Mouse (Mus musculus): ENCODE data around the gene Ccz1. TPM values are rescaled to one million over a fixed set of nuclear protein-coding genes. Genes with fewer than 3 reads are reported as not detected.

Gene Ccz1
- polyA plus RNA-seq, 3 experiments from 2014 or later, result 30.1 to 45.3 (median 40.4) TPM

Other genes starting within 250 kb of the Ccz1 start
- gene Eif2ak1, start 197.1 kb downstream of the Ccz1 start, polyA plus RNA-seq (2017; shearing (Covaris generic)), result 10 to 100 TPM; 19.9 to 24.6 (median 23.2) TPM
- gene Ankrd61, start 117.2 kb downstream of the Ccz1 start, polyA plus RNA-seq (2017; shearing (Covaris generic)), result 1 to 10 TPM in 2 of 3 experiments, under 1 TPM in 1; 0.55 to 2.3 (median 1.2) TPM
- gene Aimp2, start 105.0 kb downstream of the Ccz1 start, polyA plus RNA-seq (2017; shearing (Covaris generic)), result 10 to 100 TPM; 43.2 to 50.1 (median 47.5) TPM
- gene Pms2, start 104.9 kb downstream of the Ccz1 start, polyA plus RNA-seq (2017; shearing (Covaris generic)), result 10 to 100 TPM; 44.7 to 48.9 (median 46.9) TPM
- 1 to 10 TPM; 1.2 to 1.6 (median 1.4) TPM for gene Gm42421, start 86.7 kb downstream of the Ccz1 start, polyA plus RNA-seq (2017; shearing (Covaris generic))
- gene Rsph10b, start 81.8 kb downstream of the Ccz1 start, polyA plus RNA-seq (2017; shearing (Covaris generic)), result under 1 TPM in 2 of 3 experiments, not detected in 1; 0.87 to 0.97 TPM
- gene Ocm, start 11.8 kb upstream of the Ccz1 start, polyA plus RNA-seq (2017; shearing (Covaris generic)), result not detected
- 1 to 10 TPM; 3.3 to 3.9 (median 3.6) TPM for gene Lmtk2, start 85.6 kb upstream of the Ccz1 start, polyA plus RNA-seq (2017; shearing (Covaris generic))
- gene Bhlha15, start 175.4 kb upstream of the Ccz1 start, polyA plus RNA-seq (2017; shearing (Covaris generic)), result under 1 TPM in 2 of 3 experiments, not detected in 1; 0.21 to 0.26 TPM
- 10 to 100 TPM; 74.3 to 93.5 (median 81.1) TPM for gene Tecpr1, start 208.7 kb upstream of the Ccz1 start, polyA plus RNA-seq (2017; shearing (Covaris generic))
- 1 to 10 TPM; 2.0 to 5.2 (median 3.2) TPM for gene Bri3, start 229.6 kb upstream of the Ccz1 start, polyA plus RNA-seq (2017; shearing (Covaris generic))